Mouse (Mus musculus) thymus, adult 18-20 months (tissue): ENCODE data around the gene Gpr4.
A peak's percentile ranks its signal among the peaks of the same experiment; 100 is the strongest.

Experiments
- DNase-seq, 2 experiments: peaks; one replicate each; pipeline ENCODE4 v3.0.0; 2022; ENCODE audit warnings: mixed read lengths in 2 of 2

Gpr4 gene

DNA sequence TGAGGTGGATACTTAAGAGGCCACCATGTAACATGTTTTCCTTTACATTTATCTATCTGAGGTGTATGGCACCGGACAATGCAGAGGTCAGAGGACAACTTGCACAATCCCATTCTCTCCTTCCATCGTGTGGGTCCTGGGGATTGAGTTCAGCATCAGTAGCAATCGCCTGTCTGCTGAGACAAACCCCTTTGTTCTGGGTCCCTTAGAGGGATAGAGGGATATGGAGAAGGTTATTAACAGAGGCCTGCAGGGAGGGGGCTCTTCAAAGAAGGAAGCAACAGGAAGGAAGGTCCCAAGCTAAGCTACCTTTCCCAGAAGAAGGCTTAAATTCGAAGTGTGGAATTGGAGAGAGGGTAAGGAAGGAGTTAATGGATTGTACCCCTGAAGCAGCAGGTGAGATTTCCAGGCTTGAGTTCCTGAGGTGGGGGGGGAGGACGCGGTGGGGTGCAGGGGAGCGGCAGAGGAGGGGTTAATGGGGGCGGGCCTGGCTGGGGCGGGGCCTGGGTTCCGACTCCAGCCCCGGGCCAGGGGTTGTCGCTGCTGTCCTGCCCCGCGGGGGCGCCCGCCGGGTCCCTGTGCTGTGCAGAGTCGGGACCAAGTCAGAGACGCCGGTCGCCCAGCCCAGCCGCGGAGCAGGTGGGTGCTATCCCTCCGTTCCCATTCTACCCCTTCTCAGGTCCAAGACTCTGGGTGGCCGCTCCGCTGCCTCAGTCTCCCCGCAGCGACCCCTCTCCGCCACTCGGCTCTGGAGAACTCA is at the start of gene Gpr4:
Gene Gpr4, plus strand, starts transcription at position 543 of the 760 bp plus-strand sequence.
- no peak for DNase-seq

DNA sequence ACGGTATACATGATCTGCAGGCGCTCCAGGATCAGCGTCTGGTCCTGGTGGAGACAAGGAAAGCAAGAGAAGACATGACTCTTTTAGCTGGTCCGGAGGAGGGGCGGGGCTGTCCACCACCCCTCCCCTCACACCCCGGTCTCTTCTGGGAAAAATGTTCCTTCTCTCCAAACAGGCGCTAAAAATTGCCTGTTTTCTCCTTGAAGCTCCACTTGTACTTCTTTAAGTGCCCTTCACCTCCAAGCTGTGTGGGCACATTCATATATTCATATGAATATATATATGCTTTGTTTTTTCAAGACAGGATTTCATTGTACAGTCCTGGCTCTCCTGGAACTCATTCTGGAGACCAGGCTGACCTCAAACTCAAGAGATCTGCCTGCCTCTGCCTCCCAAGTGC is 49.4 kb upstream of the Gpr4 start:
- DNase-seq: no peak

DNA sequence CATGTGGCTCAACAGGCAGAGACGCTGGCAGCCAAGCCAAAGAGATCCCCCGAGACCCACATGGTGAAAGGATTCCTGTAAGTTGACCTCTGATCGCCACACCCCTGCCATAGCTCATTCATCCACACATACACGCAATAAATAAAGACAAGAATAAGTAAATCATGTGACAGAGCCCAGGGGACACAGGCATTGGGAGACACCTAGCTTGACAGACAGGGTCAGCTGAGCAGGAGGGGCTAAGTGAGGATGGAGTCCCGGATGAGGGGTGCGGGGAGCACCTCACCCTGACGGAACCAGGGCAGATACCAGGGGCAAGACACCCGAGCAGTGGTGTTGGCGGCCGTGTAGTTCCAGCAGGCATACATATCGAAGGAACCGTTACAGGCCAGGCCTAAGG is 48.6 kb upstream of the Gpr4 start:
- DNase-seq: no peak

- no peak for DNase-seq
Observed at GRCm38 (mm10) chr7:19164189-19164588, 48.1 kb upstream of the Gpr4 start.

DNA sequence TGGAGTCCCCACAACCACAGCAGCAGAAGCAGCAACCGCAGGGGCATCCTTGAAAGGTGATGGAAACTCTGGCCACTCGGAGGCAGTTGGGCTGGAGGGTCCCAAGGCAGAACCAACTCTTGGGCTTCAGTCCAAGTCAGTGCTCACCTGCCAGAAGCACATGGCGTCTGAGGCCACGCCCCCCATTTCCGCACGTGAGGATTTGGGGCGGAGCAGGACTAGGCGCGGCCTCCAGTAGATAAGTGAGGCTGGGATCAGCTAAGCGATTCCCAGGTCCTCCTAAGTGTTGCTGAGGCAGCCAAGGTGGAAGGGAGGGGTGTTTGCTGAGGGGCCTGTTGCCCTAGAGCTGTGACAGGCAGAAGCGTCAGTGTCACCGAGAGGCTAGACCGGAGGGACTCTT is 47.4 kb upstream of the Gpr4 start:
- DNase-seq: no peak

GRCm38 (mm10) chr7:19165656-19166423 is 46.5 kb upstream of the Gpr4 start, which contains the start of gene Gipr:
Gene Gipr (minus strand): TSS chr7:19166127.
- DNase-seq: no peak

GRCm38 (mm10) chr7:19166990-19167389 is 45.3 kb upstream of the Gpr4 start:
- DNase-seq: no peak

DNA sequence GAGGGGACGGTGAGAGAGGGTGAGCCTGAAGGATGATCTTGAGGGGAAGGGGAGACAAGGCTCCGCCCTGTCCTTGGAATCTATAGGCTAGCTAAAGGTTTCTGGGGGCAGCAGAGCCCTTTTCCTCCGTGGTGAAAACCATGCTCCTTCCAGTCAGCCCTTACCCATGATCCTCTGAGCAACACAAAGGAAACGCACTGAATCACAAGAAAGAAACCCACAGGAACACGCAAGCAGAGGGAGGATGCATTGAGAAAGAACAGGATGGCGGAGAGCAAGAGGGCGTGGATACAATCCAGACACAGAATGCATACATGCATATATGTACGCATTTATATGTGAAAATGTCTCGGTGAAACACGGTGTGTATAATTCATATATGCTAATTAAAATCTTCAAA is 42.8 kb upstream of the Gpr4 start:
- no peak for DNase-seq

DNA sequence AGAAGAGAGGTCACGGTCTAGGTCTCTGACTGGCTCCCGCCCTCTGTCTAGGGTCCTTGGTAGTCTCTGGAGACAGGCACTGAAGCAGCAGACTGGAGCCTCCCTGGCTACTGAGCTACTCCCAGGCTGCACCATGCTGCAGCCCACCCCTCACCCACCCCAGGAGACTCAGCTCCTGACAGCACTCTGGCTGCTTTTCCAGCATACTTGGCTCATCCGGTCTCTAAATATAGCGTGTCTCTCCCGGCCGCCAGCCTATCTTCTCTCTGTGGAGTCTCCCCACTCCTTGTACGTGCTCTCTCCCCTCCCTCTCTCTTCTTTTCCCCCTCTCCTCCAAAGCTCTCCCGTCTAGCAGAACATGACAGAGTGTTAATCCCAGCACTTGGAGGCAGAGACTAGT is 42.2 kb upstream of the Gpr4 start:
- no peak for DNase-seq

DNA sequence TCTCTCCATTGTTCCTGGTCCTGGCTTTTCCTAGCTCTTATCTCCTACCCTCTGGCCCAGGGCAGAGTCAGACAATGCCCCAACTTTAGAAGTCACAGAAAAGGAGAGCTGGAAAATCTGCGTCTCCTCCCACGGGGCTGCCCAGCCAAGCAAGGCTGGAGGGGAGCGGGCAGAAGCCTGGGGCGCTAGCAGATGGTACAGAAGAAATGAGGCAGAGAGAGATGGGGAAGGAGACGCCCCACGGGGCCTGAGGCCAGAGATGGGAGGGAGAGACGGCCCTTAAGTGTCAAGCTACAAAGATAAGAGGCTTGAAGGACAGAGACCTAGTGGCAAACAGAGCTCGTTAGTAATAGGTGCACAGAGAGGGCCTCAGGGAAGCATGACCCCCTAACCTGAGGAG is 40.5 kb upstream of the Gpr4 start:
- DNase-seq: no peak

GRCm38 (mm10) chr7:19172874-19173273 is 39.5 kb upstream of the Gpr4 start:
- peak; percentile 65 to 66 for DNase-seq

- DNase-seq: no peak
Observed at GRCm38 (mm10) chr7:19175708-19176515, 36.4 kb upstream of the Gpr4 start, which contains the start of gene Eml2. Gene Eml2 (plus strand): TSS chr7:19176421.

DNA sequence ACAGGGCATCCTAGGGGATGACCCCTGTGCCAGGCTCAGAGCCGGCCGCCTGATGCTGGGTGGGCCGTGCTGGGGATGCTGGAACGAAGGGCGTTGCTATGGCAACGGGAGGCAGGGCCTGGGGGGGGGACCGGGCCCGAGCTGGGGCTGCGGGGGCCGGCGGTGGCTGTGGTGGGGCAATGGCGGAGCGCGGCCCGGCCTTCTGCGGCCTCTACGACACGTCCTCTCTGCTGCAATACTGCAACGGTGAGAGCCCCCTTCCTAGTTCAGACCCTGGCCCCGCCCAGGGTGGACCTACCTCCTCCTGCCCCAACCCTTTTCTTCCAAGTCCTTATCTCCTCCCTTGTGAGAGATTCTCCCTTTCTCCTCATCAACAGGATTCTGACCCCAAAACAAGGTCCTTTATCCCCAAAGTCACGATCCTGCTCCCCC is 35.8 kb upstream of the Gpr4 start:
- no peak for DNase-seq

DNA sequence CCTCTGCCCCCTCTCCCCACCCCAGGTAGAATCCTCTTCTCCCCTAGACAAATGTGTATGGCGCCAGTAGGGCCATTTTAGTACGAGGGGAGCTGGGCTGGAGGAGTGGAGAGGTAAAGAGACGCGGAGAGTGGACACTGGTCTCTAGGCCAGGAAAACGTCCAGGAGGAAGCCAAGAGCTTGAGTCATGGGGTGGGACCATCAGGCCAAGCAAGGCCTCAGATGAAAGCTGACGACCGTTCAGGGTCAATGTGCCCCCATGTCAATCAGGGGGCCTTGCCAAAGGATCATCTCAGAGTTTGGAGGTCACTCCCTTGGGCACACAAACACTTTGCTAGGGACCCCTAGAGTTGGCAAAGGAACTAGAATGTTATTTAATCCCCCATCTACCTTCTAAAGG is 35.1 kb upstream of the Gpr4 start:
- no peak for DNase-seq

GRCm38 (mm10) chr7:19178035-19178434 is 34.3 kb upstream of the Gpr4 start:
- no peak for DNase-seq

- peak; percentile 42 to 47 for DNase-seq
Observed at GRCm38 (mm10) chr7:19178443-19179092, 33.8 kb upstream of the Gpr4 start.

DNA sequence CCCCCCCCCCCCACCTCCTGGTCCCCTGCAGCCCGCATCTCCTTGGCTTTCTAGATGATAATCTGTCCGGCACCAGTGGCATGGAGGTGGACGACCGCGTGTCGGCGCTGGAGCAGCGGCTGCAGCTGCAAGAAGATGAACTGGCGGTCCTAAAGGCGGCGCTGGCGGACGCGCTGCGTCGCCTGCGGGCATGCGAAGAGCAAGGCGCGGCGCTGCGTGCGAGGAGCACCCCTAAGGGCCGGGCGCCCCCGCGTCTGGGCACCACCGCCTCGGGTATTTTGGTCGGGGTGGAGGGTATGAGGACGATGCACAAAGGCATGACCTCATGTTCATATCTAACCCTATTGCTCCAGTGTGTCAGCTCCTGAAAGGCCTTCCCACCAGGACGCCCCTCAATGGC is 33.2 kb upstream of the Gpr4 start:
- DNase-seq: no peak

GRCm38 (mm10) chr7:19179936-19180335 is 32.4 kb upstream of the Gpr4 start:
- no peak for DNase-seq

DNA sequence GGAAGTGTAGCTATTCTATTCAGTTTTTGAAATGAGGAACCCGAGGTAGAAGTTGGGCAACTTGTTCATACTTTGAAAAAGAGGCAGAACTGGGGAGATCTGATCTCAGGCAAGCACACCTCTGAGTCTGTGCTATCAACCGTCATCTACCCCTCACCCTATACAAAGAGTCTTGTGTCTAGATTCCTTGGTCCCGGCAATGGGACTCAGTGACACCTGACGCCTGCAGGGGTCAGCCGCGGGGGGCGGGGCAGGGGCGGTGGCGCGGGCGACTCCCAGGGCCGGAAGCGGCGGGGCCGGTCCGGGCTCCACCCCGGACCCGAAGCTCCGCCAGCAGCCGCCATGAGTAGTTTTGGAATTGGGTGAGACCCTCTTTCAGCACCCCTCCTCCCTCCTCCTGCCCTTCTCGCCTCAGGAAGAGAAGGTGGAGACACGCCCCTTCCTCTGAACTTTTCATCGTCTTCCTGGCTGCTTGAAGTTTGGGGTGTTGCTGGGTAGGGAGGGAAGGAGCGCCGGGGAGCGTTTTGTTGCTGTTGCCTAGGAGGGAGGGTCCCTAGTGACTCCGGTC is 31.4 kb upstream of the Gpr4 start:
- DNase-seq: peak; percentile 29 to 52

- no peak for DNase-seq
Observed at GRCm38 (mm10) chr7:19184250-19184649, 28.1 kb upstream of the Gpr4 start.

DNA sequence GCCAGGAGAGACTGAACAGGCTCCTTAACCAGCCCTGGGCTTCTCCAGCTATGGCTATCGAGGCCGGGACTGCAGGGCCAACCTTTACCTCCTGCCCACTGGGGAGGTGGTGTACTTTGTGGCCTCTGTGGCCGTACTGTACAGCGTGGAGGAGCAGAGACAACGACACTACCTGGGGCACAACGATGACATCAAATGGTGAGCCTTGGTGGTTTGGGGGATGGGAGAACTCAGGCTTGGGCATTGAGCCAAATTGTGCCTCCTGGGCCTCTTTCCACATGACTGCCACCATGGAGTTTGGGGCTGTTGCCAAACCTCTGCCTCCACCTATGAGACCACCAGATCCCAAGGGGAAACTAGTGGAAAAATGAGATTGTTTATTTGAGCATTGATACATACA is 27.6 kb upstream of the Gpr4 start:
- DNase-seq: no peak

DNA sequence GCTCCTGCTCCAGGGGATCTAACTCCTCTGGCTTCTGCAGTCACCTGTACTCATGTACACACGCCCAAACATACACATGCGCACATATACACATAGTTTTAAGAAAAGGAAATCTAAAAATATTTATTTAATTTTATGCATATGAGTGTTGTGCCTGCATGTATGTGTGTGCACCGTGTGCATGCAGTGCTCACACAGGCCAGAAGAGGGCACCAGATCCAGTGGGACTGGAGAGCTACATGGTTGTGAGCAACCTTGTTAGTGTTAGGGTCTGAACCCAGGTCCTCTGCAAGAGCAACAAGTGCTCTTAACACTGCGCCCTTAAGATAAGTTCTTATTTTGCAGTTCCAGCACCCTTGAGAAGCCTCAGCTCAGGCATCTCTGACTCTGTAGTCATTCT is 17.7 kb upstream of the Gpr4 start:
- no peak for DNase-seq
